Mouse (Mus musculus): ENCODE measurements around the gene Def6. TPM values are rescaled to one million over a fixed set of nuclear protein-coding genes. Genes with fewer than 3 reads are reported as not detected.

The Def6 gene
- 35.4 and 40.7 TPM in 2 replicates for total RNA-seq (2015)
- total RNA-seq (2017): 91.5 and 92.6 TPM in 2 replicates

DNA sequence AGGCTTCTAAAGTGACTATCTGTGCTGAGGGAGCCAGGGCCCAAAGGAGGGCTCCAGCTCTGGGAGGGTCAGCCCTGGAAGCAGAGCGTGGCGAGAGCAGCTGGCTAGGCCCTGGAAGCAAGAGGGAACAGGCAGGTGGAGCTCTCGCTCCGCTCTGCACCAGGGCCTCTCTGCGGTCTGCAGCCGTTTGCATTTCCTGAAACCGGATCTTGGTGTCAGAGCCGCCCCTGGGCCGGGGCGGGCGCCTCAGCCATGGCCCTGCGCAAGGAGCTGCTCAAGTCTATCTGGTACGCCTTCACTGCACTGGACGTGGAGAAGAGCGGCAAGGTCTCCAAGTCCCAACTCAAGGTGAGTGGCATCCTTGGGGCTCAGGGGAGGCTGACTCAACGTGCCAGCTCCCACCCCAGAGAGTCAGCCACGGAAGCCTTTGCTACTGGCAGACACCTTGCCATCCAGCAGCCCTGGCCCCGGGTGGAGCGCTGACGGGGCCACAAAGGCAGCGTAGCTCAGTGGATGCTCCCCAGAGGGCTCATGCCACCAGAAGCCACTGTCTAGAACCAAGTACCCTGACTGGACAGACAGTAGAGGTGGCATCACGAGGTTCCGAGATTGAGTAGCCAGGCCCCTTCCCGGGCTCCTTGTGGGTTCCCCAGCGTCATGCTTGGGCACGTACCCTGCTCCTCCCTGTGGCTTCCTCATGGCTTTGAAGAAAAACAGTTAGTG lies at the start of gene Def6:
Gene Def6 (plus strand): TSS at position 188 of the 723 bp plus-strand sequence.
- ATAC-seq (ENCODE audit: poor library complexity, severe bottlenecking): peak; percentile 75

DNA sequence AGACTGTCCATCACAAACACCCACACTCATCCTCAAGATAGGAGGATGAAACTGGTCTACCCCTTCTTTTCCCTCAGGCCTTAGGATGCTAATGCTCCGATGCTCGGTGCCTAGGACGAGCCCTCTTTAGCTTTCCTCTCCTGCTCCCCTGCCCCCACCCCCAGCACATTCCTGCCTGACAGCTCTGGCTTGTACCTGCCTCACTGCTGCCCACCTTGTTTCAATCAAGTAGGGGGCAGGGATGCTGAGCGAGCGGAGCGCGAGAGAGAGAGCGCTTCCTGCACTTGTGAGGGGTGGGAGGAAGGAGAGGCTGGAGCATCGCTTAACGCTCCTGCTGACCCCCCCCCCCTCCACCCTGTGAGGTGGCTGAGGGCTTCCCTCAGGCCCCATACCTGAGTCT lies 47.2 kb upstream of the Def6 start:
- no peak for ATAC-seq (ENCODE audit: poor library complexity, severe bottlenecking)

DNA sequence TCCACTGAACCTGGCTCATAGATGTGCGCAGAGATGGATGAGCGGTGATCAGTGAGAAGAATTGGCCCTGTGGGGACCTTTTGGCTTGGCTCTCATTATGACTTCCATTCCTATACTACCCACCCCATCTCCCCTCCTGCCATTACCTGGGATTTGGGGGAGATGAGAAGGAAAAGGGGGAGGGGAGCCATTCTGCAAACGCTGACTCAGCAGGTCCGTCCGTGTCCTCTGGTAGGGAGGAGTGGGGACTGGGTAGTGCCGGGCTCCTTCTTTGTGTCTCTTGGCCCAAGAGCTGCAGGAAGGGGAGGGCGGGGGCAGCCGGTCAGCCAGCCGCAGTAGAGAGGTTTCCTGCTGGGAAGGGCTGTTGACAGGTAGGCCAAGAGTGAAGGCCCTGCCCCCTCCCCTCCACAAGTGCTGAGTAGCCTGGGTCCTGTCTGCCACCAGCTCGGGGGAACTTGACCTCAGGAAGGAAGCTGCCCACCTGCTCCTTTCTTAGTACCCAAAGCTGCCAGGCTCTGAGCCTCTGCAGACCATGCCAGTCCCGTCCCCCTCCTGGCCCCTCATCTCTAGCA lies 46.2 kb upstream of the Def6 start:
- no peak for ATAC-seq (ENCODE audit: poor library complexity, severe bottlenecking)

DNA sequence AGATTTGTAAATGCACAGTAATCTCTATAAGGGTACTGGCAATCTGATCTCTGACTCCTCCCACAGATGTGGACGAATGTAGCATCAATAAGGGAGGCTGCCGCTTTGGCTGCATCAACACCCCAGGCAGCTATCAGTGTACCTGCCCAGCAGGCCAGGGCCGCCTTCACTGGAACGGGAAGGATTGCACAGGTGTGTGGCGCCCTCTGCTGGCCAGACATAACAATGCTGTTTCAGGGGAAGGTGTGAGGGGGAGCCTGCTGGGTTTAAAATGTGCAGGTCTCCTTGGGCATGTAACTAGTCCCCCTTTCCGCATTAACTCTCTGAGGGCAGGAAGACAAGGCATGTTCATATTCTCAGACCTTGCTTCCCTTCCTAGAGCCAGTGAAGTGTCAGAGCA lies 43.9 kb upstream of the Def6 start:
- ATAC-seq (ENCODE audit: poor library complexity, severe bottlenecking): peak; percentile 90

DNA sequence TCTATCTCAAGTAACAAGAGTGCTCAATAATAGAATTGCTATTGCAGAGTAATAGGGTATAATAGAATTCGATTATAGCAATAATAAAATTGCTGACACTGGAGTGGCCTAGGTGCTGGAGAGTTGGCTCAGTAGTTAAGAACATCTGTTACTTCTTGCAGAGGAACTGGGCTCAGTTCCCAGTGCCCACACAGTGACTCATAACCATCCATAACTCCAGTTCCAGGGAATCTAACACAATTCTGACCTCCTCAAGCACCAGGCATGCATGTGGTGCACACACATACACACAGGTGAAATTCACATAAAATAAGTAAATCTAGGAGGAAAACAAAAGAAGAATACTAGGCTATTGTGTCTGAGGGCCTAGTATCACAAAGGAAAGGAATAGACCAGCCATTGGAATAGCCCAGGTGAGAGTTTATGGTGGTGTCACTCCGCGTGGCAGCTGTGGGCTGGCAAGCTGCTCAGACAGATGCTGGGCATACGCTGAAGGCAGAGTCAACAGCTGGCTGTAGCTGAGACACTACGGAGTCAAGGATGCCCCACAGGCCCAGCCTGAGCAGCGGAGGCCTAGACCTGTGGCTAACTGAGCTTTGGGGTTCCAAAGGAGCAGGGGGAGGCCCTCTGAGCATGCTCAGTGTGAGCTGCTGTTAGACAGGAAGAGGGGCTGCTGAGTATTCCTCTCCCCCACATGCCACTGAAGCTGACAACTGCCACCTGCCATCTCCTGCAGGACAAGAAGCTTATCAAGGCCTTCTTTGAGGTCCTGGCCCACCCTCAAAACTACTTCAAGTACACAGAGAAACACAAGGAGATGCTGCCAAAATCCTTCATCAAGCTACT lies 36.9 kb upstream of the Def6 start:
- no peak for ATAC-seq (ENCODE audit: poor library complexity, severe bottlenecking)

DNA sequence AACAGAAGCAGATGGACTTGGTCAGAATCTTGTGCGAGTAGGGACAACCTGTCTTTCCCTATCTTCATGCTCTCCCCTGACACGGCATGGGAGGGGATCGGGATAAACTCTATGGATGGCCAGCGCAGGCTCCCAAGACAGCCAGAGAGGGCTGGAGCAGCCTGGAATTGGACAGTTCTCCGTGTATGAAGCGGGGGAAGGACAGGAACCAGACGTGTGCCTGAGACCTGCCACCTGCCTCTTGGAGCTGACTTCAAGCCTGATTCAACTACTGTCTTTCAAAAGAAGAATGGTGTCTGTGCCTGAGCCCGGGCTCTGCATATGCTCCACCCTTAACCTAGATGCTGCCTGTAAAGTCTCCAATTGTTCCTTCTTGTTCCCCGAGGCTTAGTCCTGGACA lies 34.9 kb upstream of the Def6 start:
- no peak for ATAC-seq (ENCODE audit: poor library complexity, severe bottlenecking)

DNA sequence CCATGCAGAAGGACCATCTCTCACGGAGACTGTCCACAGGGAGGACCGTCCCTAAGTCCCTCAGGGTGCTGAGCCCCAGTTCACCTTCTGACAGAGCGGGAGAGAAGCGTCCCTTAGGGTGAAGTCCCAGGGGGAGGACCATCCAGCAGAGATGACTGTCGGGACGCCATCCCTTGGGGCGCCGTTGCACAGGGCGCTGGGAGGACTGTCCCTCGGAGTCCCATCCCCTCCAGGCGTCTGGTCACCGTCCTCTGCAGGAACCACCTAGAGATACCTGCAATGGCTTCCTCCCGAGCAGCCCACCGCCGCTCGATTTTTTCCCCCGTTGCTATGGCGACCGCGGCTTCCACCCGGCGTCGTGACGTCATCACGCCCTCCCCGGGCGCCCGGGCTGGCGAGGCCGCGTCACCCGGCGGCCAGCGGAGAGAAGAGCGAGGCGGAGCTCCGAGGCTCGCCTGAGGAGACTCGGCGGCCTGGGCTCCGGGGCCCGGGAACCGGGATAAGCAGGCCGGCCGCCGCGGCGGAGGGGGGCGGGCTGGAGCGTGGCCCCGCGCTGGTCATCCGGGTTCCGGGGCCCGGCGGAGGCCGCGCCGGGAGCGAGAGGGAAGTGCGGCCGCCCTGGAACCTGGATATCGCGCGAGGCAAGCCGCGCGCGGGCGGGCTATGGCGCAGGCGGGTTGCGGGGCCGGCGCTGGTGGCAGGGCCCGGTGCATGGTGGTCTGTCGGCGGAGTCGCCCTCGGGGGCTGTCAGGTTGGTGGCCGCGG lies 30.6 kb upstream of the Def6 start, which contains the start of gene Zfp523:
Gene Zfp523 (plus strand): TSS at position 355 of the 765 bp plus-strand sequence.
- peak; percentile 64 for ATAC-seq (ENCODE audit: poor library complexity, severe bottlenecking)

DNA sequence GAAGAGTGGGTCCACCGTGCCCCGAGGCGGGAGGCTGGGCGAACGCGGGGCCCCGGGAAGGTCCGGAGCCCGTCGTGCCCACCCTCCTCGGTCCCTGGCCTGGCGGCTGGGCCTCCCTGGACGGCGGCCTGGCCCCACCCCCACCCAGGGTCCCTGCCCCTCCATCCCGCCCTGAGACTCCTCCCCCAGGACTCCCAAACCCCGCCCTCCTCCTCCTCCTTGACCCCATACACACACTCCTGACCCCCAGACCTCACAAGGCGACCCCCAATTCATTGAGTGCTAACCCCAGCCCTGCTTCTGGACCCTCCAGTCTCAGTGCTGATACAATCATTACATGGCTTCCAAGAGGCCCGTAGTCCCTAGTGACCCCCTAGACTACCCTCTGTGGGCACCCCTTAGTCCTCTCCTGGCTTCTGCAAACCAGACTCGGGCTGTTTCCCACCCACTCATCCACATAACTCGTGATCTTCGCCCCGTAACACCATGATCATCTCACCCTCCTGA lies 30.0 kb upstream of the Def6 start:
- ATAC-seq (ENCODE audit: poor library complexity, severe bottlenecking): no peak

DNA sequence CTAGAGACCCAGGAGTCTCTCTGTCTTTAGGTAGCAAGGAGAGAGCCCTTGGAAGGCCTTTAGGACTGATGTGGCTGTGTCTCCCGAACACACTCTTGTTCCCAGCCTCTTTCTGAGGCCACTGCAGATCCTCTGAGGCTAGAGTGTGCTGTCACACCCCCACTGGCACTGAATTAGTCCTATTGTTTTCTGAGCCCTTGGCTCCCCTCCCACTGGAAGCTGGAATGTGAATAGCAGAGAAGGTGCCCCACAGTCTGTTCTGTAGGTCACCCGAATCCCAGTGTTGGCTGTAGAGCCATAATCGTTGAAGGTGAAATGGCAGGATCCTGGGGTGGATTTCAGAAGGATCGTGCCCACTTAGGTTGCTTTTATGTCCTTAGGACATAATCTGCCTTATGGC lies 27.2 kb upstream of the Def6 start:
- no peak for ATAC-seq (ENCODE audit: poor library complexity, severe bottlenecking)

DNA sequence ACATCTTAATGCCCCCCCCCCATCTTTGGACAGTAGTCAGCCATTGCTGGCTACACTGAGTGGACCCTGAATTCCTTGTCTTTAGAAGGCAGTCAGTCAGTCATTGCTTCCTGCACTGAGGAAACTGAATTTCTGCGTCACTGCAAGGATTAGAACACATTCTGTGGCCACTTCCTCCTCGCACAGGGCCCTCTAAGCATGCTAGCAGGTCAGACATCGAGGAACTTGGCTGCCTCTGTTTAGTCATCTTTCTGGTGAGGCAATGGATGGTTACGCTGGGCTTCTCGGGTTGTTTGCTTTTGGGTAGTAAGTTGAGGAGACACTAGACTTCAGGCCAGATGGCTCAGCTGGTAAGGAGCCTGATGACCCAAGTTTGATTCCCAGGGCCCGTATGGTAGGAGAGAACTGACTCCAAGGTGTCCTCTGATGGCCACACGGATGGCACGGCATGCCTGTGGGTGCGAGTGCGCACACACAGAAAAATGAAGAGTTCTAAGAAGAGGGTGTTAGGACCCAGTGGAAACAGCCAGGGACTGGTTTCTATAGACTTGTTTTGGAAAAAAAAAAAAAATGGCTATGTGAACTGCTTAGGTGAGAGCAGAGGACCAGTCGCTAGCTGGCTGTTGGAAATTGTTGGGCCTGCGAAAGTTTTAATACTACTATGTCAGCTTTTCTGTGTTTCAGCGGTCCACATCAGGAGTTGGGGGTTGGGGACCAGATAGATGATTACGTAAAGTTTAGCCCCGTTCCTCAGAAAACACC lies 26.6 kb upstream of the Def6 start:
- peak; percentile 88 for ATAC-seq (ENCODE audit: poor library complexity, severe bottlenecking)

DNA sequence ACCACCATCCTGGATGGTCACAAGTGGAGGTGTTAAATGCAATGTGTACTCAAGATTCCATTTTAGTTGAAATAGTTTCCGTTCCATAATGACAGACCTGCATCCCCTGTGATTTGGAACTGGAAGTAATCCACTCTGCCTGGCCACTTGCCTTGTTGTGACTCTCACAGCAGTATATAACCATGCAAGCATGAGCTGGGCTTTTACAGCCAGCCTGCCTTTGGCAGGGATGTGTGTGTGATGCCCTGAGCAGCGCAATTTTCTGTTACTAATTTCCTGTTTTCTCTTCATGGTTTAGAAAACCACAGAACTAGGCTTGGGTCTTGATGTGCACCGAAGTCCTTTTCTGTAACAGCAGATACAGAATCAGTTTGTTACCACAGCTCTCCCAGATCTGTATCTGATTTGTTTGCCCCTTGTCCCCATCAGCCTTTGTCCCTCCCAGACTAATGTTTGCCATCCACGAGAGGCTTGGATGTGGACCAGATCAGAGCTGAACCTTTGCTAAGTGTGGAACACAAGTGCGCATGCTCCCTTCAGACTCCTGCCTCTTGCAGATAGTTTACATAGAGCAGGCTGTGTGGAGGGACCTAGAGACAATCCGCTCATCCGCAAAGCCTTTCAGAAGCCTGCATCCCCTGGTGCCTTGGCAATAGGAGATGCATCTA lies 22.5 kb upstream of the Def6 start:
- ATAC-seq (ENCODE audit: poor library complexity, severe bottlenecking): 0 out of 2 replicates have a peak, but pooled peaks have one; percentile 11

DNA sequence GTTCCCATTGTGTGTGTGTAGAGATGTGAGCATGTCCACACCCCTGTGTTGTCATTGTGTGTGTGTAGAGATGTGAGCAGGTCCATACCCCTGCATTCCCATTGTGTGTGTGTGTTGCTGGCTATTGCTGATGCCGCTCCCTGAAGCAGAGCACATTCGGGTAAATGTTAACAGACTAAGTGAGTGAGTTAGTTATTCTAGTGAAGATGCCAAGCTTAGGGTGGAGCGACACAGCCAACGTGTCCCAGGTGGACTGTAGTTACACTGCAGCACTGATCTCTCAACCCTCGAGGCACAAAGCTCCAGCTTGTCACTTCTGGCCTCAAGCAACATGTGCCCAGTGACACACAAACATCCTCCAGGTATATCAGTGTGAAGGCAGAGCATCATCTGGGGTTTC lies 19.3 kb upstream of the Def6 start:
- no peak for ATAC-seq (ENCODE audit: poor library complexity, severe bottlenecking)

DNA sequence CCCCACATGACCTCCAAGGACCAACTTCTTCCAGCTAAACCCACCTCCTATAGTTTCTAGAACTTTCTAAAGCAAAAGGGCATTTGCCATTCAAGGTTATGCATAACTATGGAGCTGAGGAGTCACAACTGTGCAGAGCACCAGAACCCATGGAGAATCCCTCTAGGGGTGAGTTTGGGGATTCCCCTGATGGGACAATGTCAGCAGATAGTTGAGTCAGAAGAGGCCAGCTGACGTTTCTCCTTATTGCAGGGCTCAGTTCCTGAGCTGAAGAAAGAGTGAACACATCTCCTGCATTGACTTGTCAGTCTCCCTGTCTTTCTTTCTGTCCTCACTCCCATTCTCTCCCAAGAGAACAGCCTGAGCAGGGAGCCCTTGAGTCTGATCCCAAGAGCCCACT lies 14.8 kb upstream of the Def6 start:
- peak; percentile 59 for ATAC-seq (ENCODE audit: poor library complexity, severe bottlenecking)

DNA sequence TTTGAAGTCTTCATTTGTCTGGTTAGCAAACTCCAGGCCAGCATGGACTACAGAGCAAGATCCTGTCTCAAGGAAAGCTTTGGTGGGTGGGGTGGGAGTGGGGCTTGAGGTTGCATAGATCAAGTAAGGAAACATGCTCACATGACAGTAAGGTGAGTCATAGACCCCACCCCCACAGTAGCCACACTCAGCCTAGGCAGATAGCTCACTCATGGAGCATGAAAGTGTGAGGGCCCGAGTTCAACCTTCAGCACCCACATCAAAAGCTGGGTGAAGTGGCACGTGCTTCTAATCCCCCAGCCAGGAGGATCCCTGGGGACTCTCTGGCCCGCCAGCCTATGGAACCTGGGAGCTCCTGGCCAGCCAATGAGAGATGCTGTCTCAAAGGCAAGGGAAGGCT lies 14.0 kb upstream of the Def6 start:
- ATAC-seq (ENCODE audit: poor library complexity, severe bottlenecking): no peak

DNA sequence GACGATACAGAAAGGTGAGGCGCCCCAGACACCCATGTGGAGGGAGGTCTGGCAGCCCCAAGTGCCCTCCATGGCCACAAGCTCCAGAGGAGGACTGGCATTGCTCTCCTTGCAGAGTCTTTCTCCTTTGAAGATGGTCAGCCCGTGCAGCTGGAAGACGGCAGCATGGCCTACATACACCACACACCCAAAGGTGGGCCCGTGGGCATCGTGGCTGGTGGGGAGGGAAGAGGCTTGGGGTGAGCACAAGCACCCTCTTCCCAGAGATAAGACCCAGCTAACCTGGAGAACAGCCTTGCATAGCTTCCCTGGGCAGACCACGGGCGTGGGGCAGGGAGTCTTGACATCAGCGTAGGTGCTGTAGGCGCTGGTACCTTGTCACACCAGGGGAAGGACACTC lies 12.5 kb upstream of the Def6 start:
- ATAC-seq (ENCODE audit: poor library complexity, severe bottlenecking): no peak

DNA sequence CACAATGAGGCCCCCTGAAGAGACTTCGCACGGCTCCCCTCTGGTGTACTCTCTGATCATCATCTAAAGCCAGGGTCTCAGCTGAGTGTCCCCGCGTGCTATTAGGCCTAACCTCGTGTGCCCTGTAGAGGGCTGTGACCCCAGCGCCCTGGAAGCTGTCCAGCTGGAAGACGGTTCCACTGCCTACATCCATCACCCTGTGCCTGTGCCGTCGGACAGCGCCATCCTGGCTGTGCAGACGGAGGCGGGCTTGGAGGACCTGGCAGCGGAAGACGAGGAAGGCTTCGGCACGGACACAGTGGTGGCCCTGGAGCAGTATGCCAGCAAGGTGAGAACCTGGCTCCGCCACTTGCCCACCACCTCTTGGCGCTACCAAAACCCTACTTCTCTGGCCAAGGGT lies 9.9 kb upstream of the Def6 start:
- ATAC-seq (ENCODE audit: poor library complexity, severe bottlenecking): no peak

DNA sequence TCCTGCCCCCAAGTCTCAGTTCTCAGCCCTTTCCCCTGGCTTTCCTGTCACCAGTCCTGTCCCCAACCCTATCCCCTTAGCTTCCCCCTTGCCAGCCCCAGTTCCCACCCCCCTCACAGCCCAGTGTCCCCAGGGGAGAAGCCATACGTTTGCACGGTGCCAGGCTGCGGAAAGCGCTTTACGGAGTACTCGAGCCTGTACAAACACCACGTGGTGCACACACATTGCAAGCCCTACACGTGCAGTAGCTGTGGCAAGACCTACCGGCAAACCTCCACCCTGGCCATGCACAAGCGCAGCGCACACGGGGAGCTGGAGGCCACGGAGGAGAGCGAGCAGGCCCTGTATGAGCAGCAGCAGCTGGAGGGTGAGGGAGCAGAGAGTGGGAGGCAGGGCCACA lies 5.6 kb upstream of the Def6 start:
- ATAC-seq (ENCODE audit: poor library complexity, severe bottlenecking): no peak

DNA sequence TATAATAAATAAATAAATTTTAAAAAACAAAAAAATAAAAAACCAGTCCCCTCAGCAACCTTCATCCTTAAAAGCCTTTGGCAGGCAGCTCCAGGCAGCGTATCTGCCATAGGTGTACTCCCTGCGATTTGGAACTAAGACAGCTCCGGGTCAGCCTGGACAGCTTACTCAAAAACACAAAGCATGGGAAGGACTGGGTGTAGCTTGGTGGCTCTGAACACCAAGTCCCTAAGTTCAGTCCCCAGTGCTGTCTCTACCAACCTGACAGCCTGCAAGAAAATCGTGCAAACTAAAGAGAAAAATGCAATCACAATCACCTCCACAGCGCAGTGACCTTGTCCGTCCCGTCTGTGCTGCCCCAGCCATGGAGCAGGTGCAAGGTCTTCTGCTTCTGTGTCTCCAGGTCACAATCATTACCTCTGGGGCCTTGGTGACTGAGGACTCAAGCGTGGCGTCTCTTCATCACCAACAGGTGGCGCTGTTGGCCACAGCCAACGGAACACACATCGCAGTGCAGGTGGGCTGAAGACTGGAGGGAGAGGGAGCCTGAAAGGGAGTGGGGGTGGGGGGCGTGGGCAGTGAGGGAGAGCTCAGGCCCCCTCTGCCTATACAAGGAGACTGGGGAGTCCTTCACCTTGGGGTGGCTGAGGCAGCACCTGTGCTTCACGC lies 3.4 kb upstream of the Def6 start:
- ATAC-seq (ENCODE audit: poor library complexity, severe bottlenecking): peak; percentile 36; the same call in 1 of the 2 replicates

DNA sequence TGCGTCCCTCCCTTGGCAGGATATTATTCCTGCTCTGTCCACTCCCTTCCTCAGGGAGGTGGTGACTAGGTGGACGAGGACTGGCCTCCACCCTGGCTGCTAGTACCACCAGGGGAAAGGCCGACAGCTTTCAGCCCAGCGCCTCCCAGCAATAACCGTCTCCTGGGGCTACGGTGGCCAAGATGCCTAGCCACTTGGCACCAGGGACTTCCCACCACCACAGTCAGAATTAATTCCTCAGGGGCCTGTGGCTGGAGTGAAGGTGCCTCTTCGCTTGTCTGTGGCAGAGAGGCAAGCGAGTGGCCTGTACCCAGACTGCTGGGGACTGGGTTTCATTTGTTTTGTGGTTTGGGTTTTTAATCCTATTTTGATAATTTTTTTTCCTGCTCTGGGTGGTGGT lies 2.1 kb upstream of the Def6 start:
- no peak for ATAC-seq (ENCODE audit: poor library complexity, severe bottlenecking)
